Mouse (Mus musculus) gastrocnemius, postnatal 14 days (tissue): ENCODE data around the gene Pon1. TPM values are rescaled to one million over a fixed set of nuclear protein-coding genes. Genes with fewer than 3 reads are reported as not detected.

Source experiments
- DNase-seq: peaks from one replicate; pipeline ENCODE4 v3.0.0; 2021; ENCODE audit warnings: mixed read lengths
- intact Hi-C: fragments of 180-260 bp; cut with DNase I; formaldehyde crosslinking; loops from one replicate; pipeline ENCODE4 v1.15.1; 2025; ENCODE audit warnings: low total_unique reads
- total RNA-seq, 2 experiments: library from RNA; stranded (reverse); gene quantifications; 2 replicates each; pipeline ENCODE4 v1.2.3; 2021

The Pon1 gene
- total RNA-seq, 2 experiments from 2014 or later, result not detected

- intact Hi-C loops, result no loop called here
- no peak for DNase-seq
Observed at GRCm38 (mm10) chr6:5147488-5148142, 46.1 kb downstream of the Pon1 start.

DNA sequence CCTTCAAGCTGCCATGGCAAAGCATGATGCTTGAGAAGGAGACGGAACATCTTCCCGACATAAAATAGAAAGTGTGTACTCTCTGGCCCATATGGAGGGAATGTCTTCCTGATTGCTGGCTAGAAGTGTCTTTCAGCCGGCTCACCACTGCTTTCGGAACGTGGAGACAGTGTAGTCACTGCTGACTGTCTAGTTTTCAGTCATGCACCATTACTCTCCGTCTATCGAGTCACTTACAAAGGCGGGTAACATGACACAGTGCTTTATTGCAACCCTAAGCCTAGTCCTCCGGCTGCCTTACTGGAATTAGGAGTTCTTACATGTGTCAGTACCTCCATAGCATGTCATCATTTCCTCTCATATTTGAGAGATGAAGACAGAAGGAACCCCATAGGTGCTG, 54.1 kb downstream of the Pon1 start:
- intact Hi-C loops, result loop anchor here (10.0 kb wide), 1 partner anchor 245 kb away; the partner anchor contains the start of gene Asb4
- no peak for DNase-seq

DNA sequence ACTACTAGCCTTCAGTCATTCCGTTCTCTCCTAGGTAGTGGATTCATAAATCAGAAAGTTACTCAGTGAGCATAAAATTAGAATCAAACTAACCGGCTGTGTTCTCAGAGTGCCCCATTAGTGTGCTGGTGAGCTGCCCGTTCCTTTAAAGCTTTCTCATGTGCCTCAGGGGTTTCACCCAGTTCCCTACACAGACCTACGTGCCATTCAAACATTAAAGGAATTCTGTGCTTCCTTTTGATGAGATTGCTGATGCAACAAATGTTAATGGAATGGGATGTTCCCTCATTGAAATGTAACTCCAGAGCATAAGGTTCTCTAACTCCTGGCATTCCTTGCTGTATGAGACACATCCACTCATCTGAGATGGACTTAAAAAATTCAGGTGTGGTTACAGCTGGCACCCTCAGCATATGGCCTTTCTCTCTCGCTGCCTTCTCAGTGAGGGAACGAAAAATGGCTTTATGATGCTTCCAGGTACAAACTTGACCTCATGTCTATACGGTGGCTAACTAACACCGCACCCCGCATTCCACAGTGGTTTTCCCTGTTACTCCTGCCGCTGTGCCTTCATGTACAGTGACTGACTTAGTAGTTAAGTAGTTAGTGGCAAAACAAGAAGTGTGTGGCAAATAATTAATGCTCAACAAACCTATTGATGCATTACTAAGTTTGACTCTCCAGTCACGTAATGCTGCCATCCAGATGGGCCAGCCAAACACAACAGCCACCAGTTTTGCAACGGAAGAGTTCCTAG, 54.7 kb downstream of the Pon1 start:
- no peak for DNase-seq
- intact Hi-C loops, result loop anchor here (10.0 kb wide), 1 partner anchor 246 kb away; the partner anchor contains the start of gene Asb4

- intact Hi-C loops, result loop anchor here (10.0 kb wide), 1 partner anchor 249 kb away; the partner anchor contains the start of gene Asb4
- DNase-seq, result no peak
Observed at GRCm38 (mm10) chr6:5136046-5136445, 57.7 kb downstream of the Pon1 start.

GRCm38 (mm10) chr6:5134986-5135385, 58.8 kb downstream of the Pon1 start:
- intact Hi-C loops, result loop anchor here (10.0 kb wide), 1 partner anchor 250 kb away; the partner anchor contains the start of gene Asb4
- no peak for DNase-seq

DNA sequence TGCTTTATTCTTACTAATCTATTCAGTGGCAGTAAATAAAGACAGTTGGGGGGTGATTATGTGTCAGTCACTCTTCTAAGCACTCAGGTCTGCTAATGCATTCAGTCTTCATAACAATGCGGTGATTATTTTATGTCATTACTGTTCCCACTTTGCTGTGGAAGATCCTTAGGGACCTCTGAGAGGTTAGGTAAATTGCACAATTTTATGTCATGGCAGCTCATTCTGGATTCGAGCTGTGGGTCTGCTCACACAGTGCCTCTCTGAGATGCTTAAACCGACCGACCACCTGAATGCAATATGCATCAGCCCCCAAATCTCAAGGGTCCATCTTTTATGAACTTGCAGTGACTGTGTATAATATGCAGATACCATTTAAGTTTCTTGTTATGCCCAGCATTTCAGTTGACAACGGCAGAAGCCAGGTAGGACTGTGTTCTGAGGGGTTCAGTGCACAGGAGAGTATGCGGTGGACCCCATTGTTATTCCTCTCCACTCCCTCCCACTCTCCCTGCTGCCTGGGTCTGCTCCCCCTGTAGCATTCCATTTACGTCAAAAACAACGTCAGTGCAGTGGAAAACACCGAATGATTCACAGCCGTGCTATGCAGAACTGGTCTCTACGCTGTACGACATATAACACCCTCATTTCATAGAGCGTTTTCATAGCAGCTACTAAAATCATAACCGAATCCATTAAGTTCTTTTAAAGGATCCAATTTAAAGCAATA, 64.2 kb downstream of the Pon1 start:
- intact Hi-C loops, result loop anchor here (10.0 kb wide), 1 partner anchor 255 kb away; the partner anchor contains the start of gene Asb4
- DNase-seq, result no peak

DNA sequence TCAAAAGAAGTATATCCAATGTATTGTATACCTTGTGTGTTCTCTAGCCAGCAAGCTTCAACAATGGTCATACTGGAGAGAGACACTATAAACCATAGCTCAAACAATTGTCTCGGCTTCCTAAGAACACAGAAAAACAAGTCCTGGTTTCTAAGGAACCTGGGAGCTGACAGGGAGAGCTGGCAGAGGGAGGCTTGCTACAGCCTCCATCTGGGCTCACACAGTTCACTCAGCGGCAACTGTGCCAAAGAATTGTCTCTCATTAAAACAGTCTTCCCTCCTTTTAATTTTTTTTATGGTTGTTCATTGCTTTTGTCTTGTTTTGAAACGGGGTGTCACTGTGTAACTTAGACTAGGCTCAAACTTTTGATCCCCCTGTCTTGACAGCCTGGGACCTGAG, 73.5 kb downstream of the Pon1 start:
- no peak for DNase-seq
- intact Hi-C loops, result no loop called here

- intact Hi-C loops, result no loop called here
- no peak for DNase-seq
Observed at GRCm38 (mm10) chr6:5119181-5119910, 74.4 kb downstream of the Pon1 start.

Other genes starting within 250 kb of the Pon1 start
- gene Pon3, start 62.3 kb upstream of the Pon1 start, total RNA-seq, result 10 to 100 TPM; 20.6 to 29.9 TPM
- 10 to 100 TPM; 16.1 to 17.1 TPM for gene Pon2, start 104.5 kb upstream of the Pon1 start, total RNA-seq
- gene Asb4, start 189.4 kb upstream of the Pon1 start, total RNA-seq, result 1 to 10 TPM; 7.3 to 9.3 TPM